Mouse (Mus musculus): ENCODE measurements around the gene Arhgef28. TPM values are rescaled to one million over a fixed set of nuclear protein-coding genes. Genes with fewer than 3 reads are reported as not detected.

Arhgef28 gene
- polyA plus RNA-seq, 1 experiment, result 13.9 TPM

- no peak for TF ChIP-seq POLR2A (IDR thresholded peaks at IDR 0.05; ENCODE audit: extremely low read depth, insufficient read depth, low read length)
- no peak overlapping the region for H3K27ac ChIP-seq (ENCODE audit: insufficient read depth, low read length)
- H3K4me1 ChIP-seq (ENCODE audit: control insufficient read depth, insufficient read depth, low read length), result peaks cover 9% of the 10 kb centered on the region
- no peak overlapping the region for H3K4me3 ChIP-seq (ENCODE audit: insufficient read depth, low read length)
Observed at GRCm38 (mm10) chr13:97902821-97903220, 303.4 kb downstream of the Arhgef28 start.

GRCm38 (mm10) chr13:97900380-97900758, 305.9 kb downstream of the Arhgef28 start:
- H3K4me3 ChIP-seq (ENCODE audit: insufficient read depth, low read length), result no peak overlapping the region
- H3K27ac ChIP-seq (ENCODE audit: insufficient read depth, low read length), result peak overlapping the region; percentile 55; the same call in 1 of the 2 replicates
- peaks cover 9% of the 10 kb centered on the region for H3K4me1 ChIP-seq (ENCODE audit: control insufficient read depth, insufficient read depth, low read length)
- TF ChIP-seq POLR2A (IDR thresholded peaks at IDR 0.05; ENCODE audit: extremely low read depth, insufficient read depth, low read length), result no peak
- no peak for TF ChIP-seq CTCF (IDR thresholded peaks at IDR 0.05; ENCODE audit: extremely low read depth, insufficient read depth, low read length)

- Histone ChIP-seq H3K4me3 (ENCODE audit: insufficient read depth, low read length) (no peak overlapping the region), H3K4me1 (ENCODE audit: control insufficient read depth, insufficient read depth, low read length) (peaks cover 9% of the 10 kb centered on the region), H3K27ac (ENCODE audit: insufficient read depth, low read length) (peak overlapping the region; percentile 55; the same call in 1 of the 2 replicates)
- TF ChIP-seq POLR2A (IDR thresholded peaks at IDR 0.05; ENCODE audit: extremely low read depth, insufficient read depth, low read length), result no peak
- TF ChIP-seq CTCF (IDR thresholded peaks at IDR 0.05; ENCODE audit: extremely low read depth, insufficient read depth, low read length), result no peak
Observed at GRCm38 (mm10) chr13:97899604-97900379, 306.4 kb downstream of the Arhgef28 start.

- Histone ChIP-seq H3K27ac (ENCODE audit: insufficient read depth, low read length) (no peak overlapping the region), H3K4me1 (ENCODE audit: control insufficient read depth, insufficient read depth, low read length) (peaks cover 9% of the 10 kb centered on the region)
- TF ChIP-seq CTCF (IDR thresholded peaks at IDR 0.05; ENCODE audit: extremely low read depth, insufficient read depth, low read length) (no peak), POLR2A (IDR thresholded peaks at IDR 0.05; ENCODE audit: extremely low read depth, insufficient read depth, low read length) (no peak)
Observed at GRCm38 (mm10) chr13:97898590-97898989, 307.6 kb downstream of the Arhgef28 start.

GRCm38 (mm10) chr13:97893031-97893825, 313.0 kb downstream of the Arhgef28 start:
- Histone ChIP-seq H3K27ac (ENCODE audit: insufficient read depth, low read length) (0 out of 2 replicates have a peak overlapping the region, but pooled peaks have one; percentile 48), H3K4me3 (ENCODE audit: insufficient read depth, low read length) (no peak overlapping the region)
- TF ChIP-seq CTCF (IDR thresholded peaks at IDR 0.05; ENCODE audit: extremely low read depth, insufficient read depth, low read length) (no peak), POLR2A (IDR thresholded peaks at IDR 0.05; ENCODE audit: extremely low read depth, insufficient read depth, low read length) (no peak)

More at GRCm38 (mm10) chr13:97898590-97898989, 307.6 kb downstream of the Arhgef28 start:
- no peak overlapping the region for H3K4me3 ChIP-seq (ENCODE audit: insufficient read depth, low read length)

GRCm38 (mm10) chr13:97892089-97892884, 314.0 kb downstream of the Arhgef28 start:
- no peak for TF ChIP-seq POLR2A (IDR thresholded peaks at IDR 0.05; ENCODE audit: extremely low read depth, insufficient read depth, low read length)
- TF ChIP-seq CTCF (IDR thresholded peaks at IDR 0.05; ENCODE audit: extremely low read depth, insufficient read depth, low read length), result no peak
- Histone ChIP-seq H3K27ac (ENCODE audit: insufficient read depth, low read length) (peak overlapping the region; percentile 76; the same call in 1 of the 2 replicates), H3K4me3 (ENCODE audit: insufficient read depth, low read length) (no peak overlapping the region), H3K4me1 (ENCODE audit: control insufficient read depth, insufficient read depth, low read length) (peaks cover 10% of the 10 kb centered on the region)

More at GRCm38 (mm10) chr13:97893031-97893825, 313.0 kb downstream of the Arhgef28 start:
- peaks cover 10% of the 10 kb centered on the region for H3K4me1 ChIP-seq (ENCODE audit: control insufficient read depth, insufficient read depth, low read length)

- Histone ChIP-seq H3K4me1 (ENCODE audit: control insufficient read depth, insufficient read depth, low read length) (peaks cover 8% of the 10 kb centered on the region), H3K27ac (ENCODE audit: insufficient read depth, low read length) (no peak overlapping the region), H3K4me3 (ENCODE audit: insufficient read depth, low read length) (no peak overlapping the region)
- TF ChIP-seq POLR2A (IDR thresholded peaks at IDR 0.05; ENCODE audit: extremely low read depth, insufficient read depth, low read length) (no peak), CTCF (IDR thresholded peaks at IDR 0.05; ENCODE audit: extremely low read depth, insufficient read depth, low read length) (no peak)
Observed at GRCm38 (mm10) chr13:97888046-97888445, 318.2 kb downstream of the Arhgef28 start.

GRCm38 (mm10) chr13:97887558-97887957, 318.7 kb downstream of the Arhgef28 start:
- H3K27ac ChIP-seq (ENCODE audit: insufficient read depth, low read length), result no peak overlapping the region

GRCm38 (mm10) chr13:97883629-97884028, 322.6 kb downstream of the Arhgef28 start:
- Histone ChIP-seq H3K27ac (ENCODE audit: insufficient read depth, low read length) (no peak overlapping the region), H3K4me1 (ENCODE audit: control insufficient read depth, insufficient read depth, low read length) (no peaks in the 10 kb centered on the region), H3K4me3 (ENCODE audit: insufficient read depth, low read length) (no peak overlapping the region)
- no peak for TF ChIP-seq CTCF (IDR thresholded peaks at IDR 0.05; ENCODE audit: extremely low read depth, insufficient read depth, low read length)
- TF ChIP-seq POLR2A (IDR thresholded peaks at IDR 0.05; ENCODE audit: extremely low read depth, insufficient read depth, low read length), result no peak

More at GRCm38 (mm10) chr13:97887558-97887957, 318.7 kb downstream of the Arhgef28 start:
- Histone ChIP-seq H3K4me3 (ENCODE audit: insufficient read depth, low read length) (no peak overlapping the region), H3K4me1 (ENCODE audit: control insufficient read depth, insufficient read depth, low read length) (peaks cover 5% of the 10 kb centered on the region; the same call in 1 of the 2 replicates)
- TF ChIP-seq POLR2A (IDR thresholded peaks at IDR 0.05; ENCODE audit: extremely low read depth, insufficient read depth, low read length) (no peak), CTCF (IDR thresholded peaks at IDR 0.05; ENCODE audit: extremely low read depth, insufficient read depth, low read length) (no peak)
